Comparison of ENCODE assay signal across 33 mouse cellular contexts in the genomic region with DNA sequence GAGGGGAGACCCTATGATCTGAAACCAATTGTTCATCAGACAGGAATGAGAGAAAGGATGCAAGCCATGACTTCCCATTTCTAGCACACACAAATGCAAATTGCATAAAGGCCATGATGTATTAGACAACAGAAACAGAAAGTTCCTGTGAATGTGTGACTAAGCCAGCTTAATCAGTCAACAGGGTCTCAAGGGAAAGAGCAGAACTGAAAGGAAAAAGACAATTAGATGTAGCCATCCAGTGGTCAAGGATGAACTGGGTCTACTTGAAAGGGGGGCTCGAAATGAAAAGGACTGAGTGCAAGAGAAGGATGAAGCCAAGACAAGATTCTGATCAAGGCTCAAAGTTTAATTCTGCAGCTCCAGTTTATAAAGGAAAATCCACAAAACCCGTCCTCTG. TPM values are rescaled to one million over a fixed set of nuclear protein-coding genes. Genes with fewer than 3 reads are reported as not detected.
"Had no signal": no experiment of that assay in that cellular context is flagged by ENCODE, and none has a peak within 500 bp of the region (broad histone marks: within the 10 kb centered on the region; RNA-seq: fewer than 3 reads in every experiment).

No protein-coding gene starts in this region.

- H3K9ac ChIP-seq: limb, embryonic 12.5 days; limb, embryonic 13.5 days; limb, embryonic 15.5 days; liver, embryonic 12.5 days; liver, embryonic 13.5 days; liver, embryonic 14.5 days; liver, embryonic 15.5 days; liver, postnatal 0 days; midbrain, embryonic 12.5 days; midbrain, embryonic 13.5 days; midbrain, embryonic 15.5 days; neural tube, embryonic 12.5 days; neural tube, embryonic 13.5 days had no signal

- H3K4me1 ChIP-seq: limb, embryonic 10.5 days; limb, embryonic 12.5 days; limb, embryonic 13.5 days; limb, embryonic 15.5 days; liver, embryonic 12.5 days; liver, embryonic 13.5 days; liver, embryonic 15.5 days; megakaryocyte, embryonic 14.5 days; midbrain, embryonic 10.5 days; midbrain, embryonic 12.5 days; midbrain, embryonic 13.5 days; midbrain, embryonic 15.5 days; neural tube, embryonic 12.5 days; neural tube, embryonic 13.5 days had no signal

- H3K36me3 ChIP-seq: limb, embryonic 10.5 days; limb, embryonic 12.5 days; limb, embryonic 13.5 days; limb, embryonic 15.5 days; liver, embryonic 12.5 days; liver, embryonic 13.5 days; liver, embryonic 15.5 days; midbrain, embryonic 10.5 days; midbrain, embryonic 12.5 days; midbrain, embryonic 13.5 days; midbrain, embryonic 15.5 days; neural tube, embryonic 12.5 days; neural tube, embryonic 13.5 days had no signal

- ATAC-seq: liver, embryonic 12.5 days; liver, postnatal 0 days; lung, postnatal 0 days; midbrain, embryonic 13.5 days; midbrain, embryonic 15.5 days; midbrain, embryonic 16.5 days had no signal

- H3K4me2 ChIP-seq: limb, embryonic 12.5 days; limb, embryonic 13.5 days; limb, embryonic 15.5 days; liver, embryonic 11.5 days; liver, embryonic 12.5 days; liver, embryonic 13.5 days; liver, embryonic 15.5 days; midbrain, embryonic 11.5 days; midbrain, embryonic 12.5 days; midbrain, embryonic 13.5 days; midbrain, embryonic 15.5 days; neural tube, embryonic 12.5 days; neural tube, embryonic 13.5 days had no signal

- H3K9me3 ChIP-seq: limb, embryonic 10.5 days; limb, embryonic 12.5 days; limb, embryonic 13.5 days; limb, embryonic 15.5 days; liver, embryonic 12.5 days; liver, embryonic 13.5 days; liver, embryonic 15.5 days; megakaryocyte, embryonic 14.5 days; midbrain, embryonic 10.5 days; midbrain, embryonic 12.5 days; midbrain, embryonic 13.5 days; midbrain, embryonic 15.5 days; neural tube, embryonic 12.5 days; neural tube, embryonic 13.5 days had no signal

- H3K27me3 ChIP-seq: limb, embryonic 12.5 days; limb, embryonic 13.5 days; limb, embryonic 15.5 days; liver, embryonic 12.5 days; liver, embryonic 13.5 days; liver, embryonic 15.5 days; megakaryocyte, embryonic 14.5 days; midbrain, embryonic 12.5 days; midbrain, embryonic 13.5 days; midbrain, embryonic 15.5 days; neural tube, embryonic 12.5 days; neural tube, embryonic 13.5 days had no signal

- DNase-seq: layer of hippocampus, postnatal 36 days; left cerebral cortex, postnatal 4 days; liver; liver, embryonic 13.5 days; liver, postnatal 0 days; lung, adult 18-20 months; lung, postnatal 10 days; lung, postnatal 14 days; lung, postnatal 4 days had no signal

- H3K4me3 ChIP-seq: left cerebral cortex, adult 2 months; limb, embryonic 10.5 days; limb, embryonic 12.5 days; limb, embryonic 13.5 days; limb, embryonic 15.5 days; liver, embryonic 12.5 days; liver, embryonic 13.5 days; liver, embryonic 15.5 days; megakaryocyte, embryonic 14.5 days; midbrain, embryonic 10.5 days; midbrain, embryonic 12.5 days; midbrain, embryonic 13.5 days; midbrain, embryonic 15.5 days; myocyte; neural tube, embryonic 12.5 days; neural tube, embryonic 13.5 days had no signal

- H3K27ac ChIP-seq: left cerebral cortex, adult 2 months; limb, embryonic 10.5 days; limb, embryonic 12.5 days; limb, embryonic 13.5 days; limb, embryonic 15.5 days; liver, embryonic 12.5 days; liver, embryonic 13.5 days; liver, embryonic 14.5 days; liver, embryonic 15.5 days; macrophage; midbrain, embryonic 10.5 days; midbrain, embryonic 12.5 days; midbrain, embryonic 13.5 days; midbrain, embryonic 15.5 days; neural tube, embryonic 12.5 days; neural tube, embryonic 13.5 days had no signal

RNA-seq across cellular contexts. Expression of a gene that starts 58.1 kb away (rescaled TPM):
- polyA plus RNA-seq: limb, embryonic 10.5 days; limb, embryonic 12.5 days; limb, embryonic 13.5 days; liver, adult 2 months; liver, embryonic 11.5 days; liver, embryonic 12.5 days; liver, embryonic 13.5 days; liver, embryonic 14.5 days; liver, embryonic 15.5 days; liver, embryonic 16.5 days; liver, postnatal 0 days; lung, postnatal 0 days; macrophage; midbrain, embryonic 10.5 days; midbrain, embryonic 11.5 days; midbrain, embryonic 15.5 days; midbrain, embryonic 16.5 days; myocyte; neural tube, embryonic 11.5 days; neural tube, embryonic 12.5 days; neural tube, embryonic 13.5 days had no signal
